Mouse (Mus musculus): ENCODE measurements around the gene Gnai3.

The Gnai3 gene

GRCm38 (mm10) chr3:108158383-108159037 is 12.6 kb upstream of the Gnai3 start:
- DNase-seq, result no peak

GRCm38 (mm10) chr3:108154656-108155055 is 8.7 kb upstream of the Gnai3 start, which contains the start of gene Gpr61:
Gene Gpr61 (minus strand): TSS chr3:108154882.
- DNase-seq, result no peak

DNA sequence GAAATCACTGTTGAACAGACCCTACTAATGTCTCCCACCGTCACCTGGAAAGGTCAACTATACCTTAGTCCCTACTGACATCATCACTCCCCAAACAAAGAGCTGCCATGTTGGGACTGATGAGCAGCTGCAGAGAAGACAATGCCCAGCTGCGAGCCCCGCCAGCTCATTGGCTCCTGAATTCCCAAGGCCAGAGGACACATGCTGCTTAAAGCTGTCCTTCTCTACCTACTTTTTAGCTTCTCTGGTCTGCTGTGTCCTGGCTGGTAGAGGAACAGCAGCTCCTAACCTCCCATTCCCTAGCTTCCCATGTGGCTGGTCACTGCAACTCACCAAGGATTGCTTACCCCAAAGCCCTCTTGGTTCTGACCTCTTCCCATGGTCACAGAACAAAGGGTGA is 6.3 kb upstream of the Gnai3 start:
- no peak for DNase-seq

- peak; percentile 82 for DNase-seq
These were observed 1.7 kb upstream of the Gnai3 start for GRCm38 (mm10) chr3:108147386-108148235.

DNA sequence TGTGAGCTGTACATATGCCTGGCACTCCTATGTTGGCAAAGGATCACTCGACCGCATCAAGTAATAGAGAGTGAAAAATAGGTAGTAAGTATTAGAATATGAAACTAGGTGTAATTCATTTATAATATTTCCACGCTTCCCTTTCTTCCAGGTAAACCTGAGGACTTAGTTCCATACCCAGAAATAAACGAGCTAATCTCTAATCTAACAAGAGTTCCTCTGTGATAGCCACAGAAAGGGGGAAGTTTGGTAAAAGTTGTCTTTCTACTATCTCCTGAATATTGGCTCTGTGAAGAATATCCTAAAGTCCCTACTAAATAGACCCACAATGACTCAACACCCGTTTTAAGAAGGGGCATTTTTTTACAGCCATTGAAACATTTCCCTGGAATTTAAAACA is 725 bp upstream of the Gnai3 start:
- DNase-seq, result no peak

- DNase-seq, result no peak
These were observed 5.2 kb downstream of the Gnai3 start for GRCm38 (mm10) chr3:108140786-108141185.

GRCm38 (mm10) chr3:108139113-108139512 is 6.8 kb downstream of the Gnai3 start:
- no peak for DNase-seq

DNA sequence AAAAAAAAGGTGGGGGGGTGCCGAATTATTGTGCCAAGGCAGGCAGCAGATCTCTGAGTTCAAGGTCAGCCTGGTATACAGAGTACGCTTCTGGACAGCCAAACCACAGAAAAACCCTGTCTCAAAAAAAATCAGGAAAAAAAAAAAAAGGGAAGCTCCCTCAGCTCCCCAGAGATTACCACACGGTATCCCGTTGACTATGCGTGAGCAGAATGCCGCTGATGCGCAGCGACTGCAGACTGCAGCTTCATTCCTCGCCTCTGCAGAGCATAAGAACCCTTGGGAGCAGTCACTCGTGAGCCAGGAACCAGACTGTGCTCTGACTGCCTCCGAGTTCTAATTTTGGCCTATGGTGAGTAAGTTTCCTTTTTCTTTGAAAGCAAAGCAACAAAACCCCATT is 11.2 kb downstream of the Gnai3 start:
- DNase-seq, result no peak

DNA sequence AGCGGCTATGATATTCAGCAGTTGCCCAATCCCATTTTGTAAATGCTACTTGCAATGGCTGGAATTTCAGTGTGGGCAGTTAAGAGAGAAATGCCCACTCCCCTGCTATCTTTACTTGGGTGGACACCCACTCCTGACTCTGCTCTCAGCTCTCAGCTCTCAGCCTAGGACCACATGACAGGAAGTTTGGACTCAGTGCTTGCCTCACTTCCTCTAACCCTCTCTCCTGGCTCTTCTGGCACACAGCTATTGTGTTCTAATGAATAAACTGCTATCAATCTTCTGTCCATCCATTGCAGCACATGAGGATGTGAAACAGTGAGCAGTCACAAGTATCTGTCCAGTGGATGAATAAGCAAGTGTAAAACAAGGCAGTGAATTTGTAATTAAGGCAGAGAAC is 13.5 kb downstream of the Gnai3 start:
- DNase-seq, result no peak

DNA sequence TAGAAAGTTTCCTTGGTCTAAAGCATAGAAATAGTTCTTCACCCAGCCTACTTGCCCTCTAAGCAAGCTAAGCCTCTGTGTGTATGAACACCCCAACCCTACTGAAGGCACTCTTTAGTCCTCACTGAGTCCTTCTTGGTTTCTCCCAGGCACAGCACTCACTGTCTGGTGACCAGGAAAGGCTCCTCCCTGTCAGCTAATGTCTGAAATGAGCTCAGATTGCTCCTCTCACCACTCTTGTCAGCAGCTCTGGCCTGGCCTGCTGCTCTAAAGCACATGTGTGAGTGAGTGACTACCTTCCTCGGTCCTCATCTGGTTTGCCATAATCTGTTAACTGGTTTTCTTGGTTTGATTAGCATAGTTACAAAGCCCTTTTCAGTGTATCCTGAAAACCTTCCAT is 14.1 kb downstream of the Gnai3 start:
- DNase-seq, result no peak

DNA sequence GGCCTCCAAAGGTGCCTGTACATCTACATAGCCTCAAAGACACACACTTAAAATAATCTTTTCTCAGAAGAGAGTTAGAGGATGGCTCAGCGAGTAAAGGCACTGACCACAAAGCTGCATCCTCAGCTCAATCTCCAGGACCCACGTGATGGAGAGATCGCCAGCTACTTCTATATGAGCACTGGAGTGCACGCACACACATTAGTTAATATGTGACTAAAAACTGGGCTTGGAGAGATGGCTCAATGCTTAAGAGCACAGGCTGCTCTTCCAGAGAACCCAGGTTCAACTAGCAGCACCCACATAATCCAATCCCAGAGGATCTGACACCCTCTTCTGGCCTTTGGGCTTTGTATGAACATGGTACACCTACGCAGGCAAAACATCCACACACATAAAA is 14.7 kb downstream of the Gnai3 start:
- no peak for DNase-seq

- DNase-seq, result no peak
These were observed 16.1 kb downstream of the Gnai3 start for GRCm38 (mm10) chr3:108129804-108130203.

GRCm38 (mm10) chr3:108129367-108129766 is 16.6 kb downstream of the Gnai3 start:
- no peak for DNase-seq

GRCm38 (mm10) chr3:108128520-108128919 is 17.4 kb downstream of the Gnai3 start:
- no peak for DNase-seq

GRCm38 (mm10) chr3:108126327-108126726 is 19.6 kb downstream of the Gnai3 start:
- DNase-seq, result no peak

DNA sequence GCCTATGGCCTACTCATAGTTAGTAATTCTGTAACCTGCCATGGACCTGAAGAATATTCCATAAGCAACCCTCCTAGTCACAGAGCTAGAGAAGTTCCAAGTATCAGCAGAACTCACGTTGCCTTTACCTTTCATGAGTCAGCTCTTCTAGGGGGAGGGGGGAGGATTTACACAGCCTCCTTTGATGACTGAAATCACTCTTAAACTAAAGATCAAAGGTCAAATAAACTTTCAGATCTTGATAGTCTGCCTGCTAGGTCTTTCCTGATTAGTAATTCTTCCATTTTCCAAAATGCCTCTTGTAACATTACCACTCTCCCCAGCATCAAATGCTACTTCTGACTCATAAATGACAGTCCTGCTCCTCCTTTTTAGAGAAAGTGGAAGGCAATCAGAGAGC is 21.8 kb downstream of the Gnai3 start:
- DNase-seq, result no peak

DNA sequence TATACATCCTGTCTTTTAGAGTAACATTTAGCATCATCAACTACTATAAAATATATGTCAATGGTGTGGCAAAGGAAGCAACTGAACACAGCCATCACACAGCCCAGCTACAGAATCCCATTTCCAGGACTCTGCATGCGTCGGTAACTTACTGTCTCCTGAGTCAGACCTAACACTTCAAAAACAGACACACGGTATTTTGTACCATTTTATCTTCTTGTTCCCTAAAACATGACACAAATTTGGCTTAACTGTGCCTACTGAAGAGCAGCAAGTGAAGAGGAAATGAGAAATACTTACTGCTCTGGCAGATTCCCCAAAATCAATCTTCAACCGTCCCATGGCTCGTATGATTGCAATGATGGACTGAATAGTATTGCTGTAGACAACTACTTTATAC is 22.7 kb downstream of the Gnai3 start:
- DNase-seq, result no peak

DNA sequence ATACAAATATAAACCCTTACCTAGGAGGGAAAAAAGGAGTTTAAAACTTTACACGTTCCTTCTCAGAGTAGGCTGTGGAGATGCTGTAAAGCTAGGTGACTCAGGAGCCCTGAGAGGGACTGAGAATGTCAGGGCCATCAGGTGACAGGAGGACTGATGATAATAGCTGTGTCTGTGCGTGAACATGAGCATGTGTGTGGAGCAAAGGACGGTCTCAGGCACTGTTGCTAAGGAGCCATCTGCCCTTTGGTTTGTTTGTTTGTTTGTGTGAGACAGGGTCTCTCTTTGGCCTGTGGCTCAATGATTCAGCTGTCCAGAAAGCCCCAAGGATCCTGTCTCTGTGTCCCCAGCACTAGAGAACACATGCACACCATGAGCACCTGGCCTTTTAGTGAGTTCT is 24.8 kb downstream of the Gnai3 start:
- DNase-seq, result no peak

- no peak for DNase-seq
These were observed 28.5 kb downstream of the Gnai3 start for GRCm38 (mm10) chr3:108117465-108117864.

DNA sequence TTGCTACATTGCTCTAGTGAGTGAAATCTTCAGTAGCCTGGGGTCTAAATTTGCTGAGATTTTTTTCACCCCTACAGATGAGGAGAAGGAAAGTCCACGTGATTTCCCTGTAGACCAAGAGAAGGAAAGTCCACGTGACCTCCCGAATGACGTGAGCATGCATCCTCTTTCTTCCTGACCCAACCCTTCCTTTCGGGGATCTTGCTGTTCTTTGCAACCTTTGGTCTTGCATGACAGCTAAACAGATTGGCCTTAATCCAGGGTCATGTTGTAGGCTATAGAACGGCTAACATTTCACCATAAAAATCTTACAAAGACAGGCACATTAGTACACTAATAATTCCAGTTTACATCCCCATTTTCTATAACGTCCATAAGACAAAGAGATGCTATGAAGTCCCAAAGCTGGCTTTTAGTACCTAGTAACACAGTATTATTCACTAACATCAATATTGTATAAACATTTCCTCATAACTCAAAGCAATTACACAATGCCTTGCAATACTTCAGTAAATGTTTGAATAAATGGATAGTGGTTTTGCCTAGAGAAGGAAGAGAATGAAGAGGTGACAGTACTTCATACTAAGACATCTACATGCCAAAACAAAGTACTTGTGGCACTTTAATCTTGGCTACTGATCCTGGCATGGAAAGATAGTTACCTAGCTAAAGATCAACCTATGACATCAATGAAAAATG is 32.2 kb downstream of the Gnai3 start:
- DNase-seq, result no peak

DNA sequence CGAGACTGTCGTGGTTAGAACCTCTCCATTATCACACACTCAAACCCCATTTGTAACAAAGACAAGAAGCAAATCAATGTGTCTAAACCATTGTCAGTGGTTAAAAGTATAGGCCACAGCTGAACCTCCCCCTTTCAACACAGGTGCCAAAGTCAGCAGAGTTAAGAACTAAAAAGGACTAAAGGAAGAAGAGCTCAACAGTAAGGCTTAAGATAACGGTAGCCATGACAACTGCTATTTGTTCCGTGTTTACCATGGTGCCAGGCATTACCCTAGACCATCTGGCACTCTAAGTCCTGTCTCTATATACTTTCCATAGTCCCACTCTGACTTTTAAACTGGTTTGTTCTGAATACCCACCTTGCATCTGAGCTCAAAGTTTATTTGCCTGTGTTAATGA is 33.3 kb downstream of the Gnai3 start:
- DNase-seq, result no peak

- DNase-seq, result no peak
These were observed 33.7 kb downstream of the Gnai3 start for GRCm38 (mm10) chr3:108112246-108112645.

DNA sequence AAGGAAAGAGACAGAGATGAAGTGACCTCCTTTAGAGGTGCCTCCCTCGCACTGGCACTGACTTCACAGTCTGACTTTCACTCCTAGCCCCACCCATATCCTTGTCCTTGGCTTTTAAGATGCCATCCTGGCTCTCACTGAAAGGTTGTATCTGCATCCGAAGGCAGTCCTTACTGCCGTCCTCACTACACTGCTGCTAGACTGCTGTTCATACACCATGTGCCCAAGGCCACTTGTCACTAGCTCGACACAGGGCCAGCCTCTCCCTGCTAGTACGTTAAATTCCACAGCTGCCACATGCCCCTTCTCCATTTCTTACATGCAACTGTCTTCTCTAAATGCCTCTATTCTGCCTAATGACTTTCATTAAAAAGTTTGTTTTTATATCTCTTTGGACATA is 34.6 kb downstream of the Gnai3 start:
- DNase-seq, result no peak

DNA sequence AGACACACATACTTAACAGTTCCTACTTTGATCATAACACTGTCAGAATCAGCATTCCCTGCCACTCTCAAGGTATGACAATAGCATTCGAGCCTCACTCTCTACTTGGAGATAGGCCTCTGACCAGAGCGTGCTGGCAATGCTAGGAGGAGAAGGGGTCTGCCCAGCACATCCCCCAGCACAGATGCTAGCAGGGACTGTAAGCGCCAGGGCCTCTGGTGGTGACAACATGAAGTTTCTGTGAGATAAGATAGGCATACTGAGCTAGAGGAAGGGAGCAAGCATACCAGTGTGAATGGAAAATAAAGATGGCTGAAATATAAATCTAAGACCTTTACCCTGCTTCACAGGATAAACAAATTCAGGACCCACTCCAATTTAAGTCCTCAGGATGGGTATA is 40.7 kb downstream of the Gnai3 start:
- no peak for DNase-seq
